Comparison of ENCODE assay signal across 12 mouse cellular contexts in the genomic region with DNA sequence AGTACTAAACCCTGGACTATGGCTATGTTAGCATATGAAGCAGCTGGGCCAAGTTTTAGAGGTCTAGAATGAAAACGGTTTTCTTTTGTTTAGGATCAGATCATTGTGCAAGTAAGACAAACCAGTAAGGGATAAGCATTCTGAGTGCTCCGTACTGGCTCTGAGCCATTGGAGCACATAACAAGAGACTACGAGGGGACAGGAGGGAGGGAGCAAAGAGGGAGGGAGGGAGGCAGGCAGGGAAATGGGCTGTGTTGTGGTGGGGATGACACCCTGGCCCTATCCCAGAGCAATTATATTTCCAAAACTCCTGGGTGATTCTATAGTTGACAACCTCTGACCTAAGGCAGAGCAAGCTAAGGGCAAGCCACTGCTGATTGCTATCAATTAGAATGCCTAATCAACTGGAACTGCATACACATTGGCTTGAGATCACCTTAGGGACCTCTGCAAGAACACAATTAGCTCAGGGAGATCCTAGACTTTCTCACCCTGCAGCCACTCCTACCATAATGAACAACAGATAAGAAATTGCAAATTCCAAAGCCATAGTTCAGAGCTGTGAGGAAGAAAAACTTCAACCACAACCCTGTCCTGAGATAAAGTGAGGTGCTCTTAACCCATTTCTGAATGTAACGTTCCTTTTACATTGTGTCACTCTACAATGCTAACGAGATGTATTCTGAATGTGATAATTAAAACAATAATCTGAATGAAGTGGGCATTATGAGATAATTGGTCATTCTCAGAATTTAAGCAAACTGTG.
DNase-seq lines count a peak whose midpoint lies in the region; ATAC-seq lines count a peak whose summit lies in the region.
"Had no signal": no experiment of that assay in that cellular context is flagged by ENCODE, and none has a peak within 500 bp of the region (broad histone marks: within the 10 kb centered on the region; RNA-seq: fewer than 3 reads in every experiment).

No protein-coding gene starts in this region.

- peak; percentile 51; the same call in 1 of the 2 replicates for ATAC-seq in kidney, embryonic 16.5 days (ENCODE audit: low FRiP score, low TSS enrichment)
- ATAC-seq in embryonic facial prominence, embryonic 12.5 days (ENCODE audit: insufficient number of reproducible peaks, insufficient read depth, low FRiP score, low TSS enrichment) = peak; percentile 77
- peak; percentile 69 for ATAC-seq in hindbrain, embryonic 15.5 days (ENCODE audit: low FRiP score, low read depth)
- peak; percentile 55; the same call in 1 of the 2 replicates for ATAC-seq in neural tube, embryonic 13.5 days (ENCODE audit: low read depth)

- H3K9ac ChIP-seq in kidney, embryonic 16.5 days (replicated peaks; ENCODE audit: low read length) = no peak overlapping the region
- H3K9ac ChIP-seq in embryonic facial prominence, embryonic 12.5 days = no peak overlapping the region
- H3K9ac ChIP-seq in hindbrain, embryonic 15.5 days = no peak overlapping the region
- H3K9ac ChIP-seq in neural tube, embryonic 13.5 days = no peak overlapping the region

- 47% methylated on average over 5 of the region's 5 CpGs for WGBS in kidney, embryonic 16.5 days
- WGBS in embryonic facial prominence, embryonic 12.5 days = 44% methylated on average over 5 of the region's 5 CpGs
- 39% methylated on average over 5 of the region's 5 CpGs for WGBS in hindbrain, embryonic 15.5 days
- 41% methylated on average over 5 of the region's 5 CpGs for WGBS in neural tube, embryonic 13.5 days

- no peaks in the 10 kb centered on the region for H3K9me3 ChIP-seq in kidney, embryonic 16.5 days (ENCODE audit: low read length)
- H3K9me3 ChIP-seq in embryonic facial prominence, embryonic 12.5 days = no peaks in the 10 kb centered on the region
- H3K9me3 ChIP-seq in hindbrain, embryonic 15.5 days = no peaks in the 10 kb centered on the region
- no peaks in the 10 kb centered on the region for H3K9me3 ChIP-seq in neural tube, embryonic 13.5 days
- H3K9me3 ChIP-seq: limb, embryonic 10.5 days had no signal

- H3K4me3 ChIP-seq in kidney, embryonic 16.5 days (ENCODE audit: low read length) = no peak overlapping the region
- no peak overlapping the region for H3K4me3 ChIP-seq in embryonic facial prominence, embryonic 12.5 days
- H3K4me3 ChIP-seq in hindbrain, embryonic 15.5 days = no peak overlapping the region
- no peak overlapping the region for H3K4me3 ChIP-seq in neural tube, embryonic 13.5 days
- H3K4me3 ChIP-seq: limb, embryonic 10.5 days had no signal

- no peak overlapping the region for H3K4me2 ChIP-seq in kidney, embryonic 16.5 days (replicated peaks; ENCODE audit: low read depth, low read length)
- H3K4me2 ChIP-seq in embryonic facial prominence, embryonic 12.5 days (replicated peaks) = no peak overlapping the region
- H3K4me2 ChIP-seq in hindbrain, embryonic 15.5 days = no peak overlapping the region
- no peak overlapping the region for H3K4me2 ChIP-seq in neural tube, embryonic 13.5 days

- H3K36me3 ChIP-seq in kidney, embryonic 16.5 days (ENCODE audit: insufficient read depth, low read length) = no peaks in the 10 kb centered on the region
- H3K36me3 ChIP-seq in embryonic facial prominence, embryonic 12.5 days = no peaks in the 10 kb centered on the region
- H3K36me3 ChIP-seq in hindbrain, embryonic 15.5 days = no peaks in the 10 kb centered on the region
- no peaks in the 10 kb centered on the region for H3K36me3 ChIP-seq in neural tube, embryonic 13.5 days
- H3K36me3 ChIP-seq: limb, embryonic 10.5 days had no signal

- no peak for DNase-seq in kidney, adult 9 months
- DNase-seq in layer of hippocampus, adult 18-20 months (ENCODE audit: low spot score in 2 of 2) = no peak
- DNase-seq in cerebellum, adult 11-12 months = no peak
- DNase-seq in layer of hippocampus, postnatal 10 days (ENCODE audit: low spot score in 2 of 2) = no peak
- DNase-seq: adrenal gland, adult 2 months; cerebellum, adult 8-10 months; right cerebral cortex, postnatal 14 days had no signal

- H3K27ac ChIP-seq in kidney, embryonic 16.5 days (ENCODE audit: low read length) = no peak overlapping the region
- no peak overlapping the region for H3K27ac ChIP-seq in embryonic facial prominence, embryonic 12.5 days
- no peak overlapping the region for H3K27ac ChIP-seq in hindbrain, embryonic 15.5 days (replicated peaks)
- no peak overlapping the region for H3K27ac ChIP-seq in neural tube, embryonic 13.5 days (replicated peaks)
- H3K27ac ChIP-seq: limb, embryonic 10.5 days had no signal

- no peaks in the 10 kb centered on the region for H3K27me3 ChIP-seq in kidney, embryonic 16.5 days (ENCODE audit: insufficient read depth, low read length)
- H3K27me3 ChIP-seq in embryonic facial prominence, embryonic 12.5 days = no peaks in the 10 kb centered on the region
- H3K27me3 ChIP-seq in hindbrain, embryonic 15.5 days = no peaks in the 10 kb centered on the region
- no peaks in the 10 kb centered on the region for H3K27me3 ChIP-seq in neural tube, embryonic 13.5 days

- peaks cover 17% of the 10 kb centered on the region; the same call in 1 of the 2 replicates for H3K4me1 ChIP-seq in kidney, embryonic 16.5 days (ENCODE audit: insufficient read depth, low read length)
- peaks cover 20% of the 10 kb centered on the region for H3K4me1 ChIP-seq in embryonic facial prominence, embryonic 12.5 days
- H3K4me1 ChIP-seq in hindbrain, embryonic 15.5 days (replicated peaks) = peaks cover 9% of the 10 kb centered on the region
- peaks cover 30% of the 10 kb centered on the region for H3K4me1 ChIP-seq in neural tube, embryonic 13.5 days (replicated peaks)
